Mouse (Mus musculus): ENCODE results near the gene Gnpat. TPM values are rescaled to one million over a fixed set of nuclear protein-coding genes. Genes with fewer than 3 reads are reported as not detected.

Gnpat gene
- polyA plus RNA-seq, 1 experiment from 2014 or later: 90.8 TPM

- DNase-seq: no peak
- no peak for ATAC-seq (ENCODE audit: low FRiP score, low TSS enrichment)
- Histone ChIP-seq H3K4me1 (ENCODE audit: control insufficient read depth, insufficient read depth, low read length) (peaks cover 8% of the 10 kb centered on the region), H3K4me2 (ENCODE audit: low read length) (no peak overlapping the region), H3K36me3 (ENCODE audit: control insufficient read depth, insufficient read depth, low read length) (peaks cover 78% of the 10 kb centered on the region), H3K9ac (replicated peaks; ENCODE audit: low read length) (no peak overlapping the region), H3K4me3 (replicated peaks; ENCODE audit: low read depth, low read length) (no peak overlapping the region), H3K27ac (replicated peaks; ENCODE audit: low read depth, low read length) (no peak overlapping the region), H3K9me3 (ENCODE audit: control insufficient read depth, low read length) (no peaks in the 10 kb centered on the region), H3K27me3 (ENCODE audit: control insufficient read depth, insufficient read depth, low read length) (no peaks in the 10 kb centered on the region)
- WGBS: 95% methylated on average over 15 of the region's 15 CpGs
Observed at GRCm38 (mm10) chr8:124903198-124903597, 40.4 kb downstream of the Gnpat start.

GRCm38 (mm10) chr8:124905482-124905881 is 42.6 kb downstream of the Gnpat start:
- 80% methylated on average over 2 of the region's 2 CpGs for WGBS
- H3K9me3 ChIP-seq (ENCODE audit: control insufficient read depth, low read length): no peaks in the 10 kb centered on the region
- no peak overlapping the region for H3K4me3 ChIP-seq (replicated peaks; ENCODE audit: low read depth, low read length)
- peaks cover 89% of the 10 kb centered on the region for H3K36me3 ChIP-seq (ENCODE audit: control insufficient read depth, insufficient read depth, low read length)
- no peak overlapping the region for H3K9ac ChIP-seq (replicated peaks; ENCODE audit: low read length)
- DNase-seq (no peak), ATAC-seq (ENCODE audit: low FRiP score, low TSS enrichment) (no peak)
- no peaks in the 10 kb centered on the region for H3K4me1 ChIP-seq (ENCODE audit: control insufficient read depth, insufficient read depth, low read length)
- H3K4me2 ChIP-seq (ENCODE audit: low read length): no peak overlapping the region
- H3K27me3 ChIP-seq (ENCODE audit: control insufficient read depth, insufficient read depth, low read length): no peaks in the 10 kb centered on the region
- H3K27ac ChIP-seq (replicated peaks; ENCODE audit: low read depth, low read length): no peak overlapping the region

GRCm38 (mm10) chr8:124909936-124910335 is 47.1 kb downstream of the Gnpat start:
- WGBS: 95% methylated on average over 16 of the region's 16 CpGs

GRCm38 (mm10) chr8:124910349-124910748 is 47.5 kb downstream of the Gnpat start:
- Histone ChIP-seq H3K9ac (replicated peaks; ENCODE audit: low read length) (no peak overlapping the region), H3K27ac (replicated peaks; ENCODE audit: low read depth, low read length) (no peak overlapping the region), H3K9me3 (ENCODE audit: control insufficient read depth, low read length) (no peaks in the 10 kb centered on the region), H3K4me1 (ENCODE audit: control insufficient read depth, insufficient read depth, low read length) (no peaks in the 10 kb centered on the region), H3K36me3 (ENCODE audit: control insufficient read depth, insufficient read depth, low read length) (peaks cover 98% of the 10 kb centered on the region), H3K4me2 (ENCODE audit: low read length) (no peak overlapping the region), H3K4me3 (replicated peaks; ENCODE audit: low read depth, low read length) (no peak overlapping the region), H3K27me3 (ENCODE audit: control insufficient read depth, insufficient read depth, low read length) (no peaks in the 10 kb centered on the region)
- ATAC-seq (ENCODE audit: low FRiP score, low TSS enrichment) (no peak), DNase-seq (no peak)
- 90% methylated on average over 10 of the region's 10 CpGs for WGBS

More at GRCm38 (mm10) chr8:124909936-124910335, 47.1 kb downstream of the Gnpat start:
- no peak overlapping the region for H3K4me2 ChIP-seq (ENCODE audit: low read length)
- no peak overlapping the region for H3K27ac ChIP-seq (replicated peaks; ENCODE audit: low read depth, low read length)
- H3K9me3 ChIP-seq (ENCODE audit: control insufficient read depth, low read length): no peaks in the 10 kb centered on the region
- H3K4me3 ChIP-seq (replicated peaks; ENCODE audit: low read depth, low read length): no peak overlapping the region
- H3K4me1 ChIP-seq (ENCODE audit: control insufficient read depth, insufficient read depth, low read length): no peaks in the 10 kb centered on the region
- DNase-seq (no peak), ATAC-seq (ENCODE audit: low FRiP score, low TSS enrichment) (no peak)
- H3K9ac ChIP-seq (replicated peaks; ENCODE audit: low read length): no peak overlapping the region
- peaks cover 96% of the 10 kb centered on the region for H3K36me3 ChIP-seq (ENCODE audit: control insufficient read depth, insufficient read depth, low read length)
- no peaks in the 10 kb centered on the region for H3K27me3 ChIP-seq (ENCODE audit: control insufficient read depth, insufficient read depth, low read length)

GRCm38 (mm10) chr8:124911938-124912872 is 49.4 kb downstream of the Gnpat start:
- Histone ChIP-seq H3K36me3 (ENCODE audit: control insufficient read depth, insufficient read depth, low read length) (peaks cover 85% of the 10 kb centered on the region), H3K4me2 (ENCODE audit: low read length) (no peak overlapping the region), H3K9me3 (ENCODE audit: control insufficient read depth, low read length) (no peaks in the 10 kb centered on the region), H3K27me3 (ENCODE audit: control insufficient read depth, insufficient read depth, low read length) (no peaks in the 10 kb centered on the region), H3K27ac (replicated peaks; ENCODE audit: low read depth, low read length) (no peak overlapping the region), H3K4me3 (replicated peaks; ENCODE audit: low read depth, low read length) (no peak overlapping the region), H3K9ac (replicated peaks; ENCODE audit: low read length) (no peak overlapping the region), H3K4me1 (ENCODE audit: control insufficient read depth, insufficient read depth, low read length) (no peaks in the 10 kb centered on the region)
- WGBS: 84% methylated on average over 17 of the region's 17 CpGs
- DNase-seq: no peak
- ATAC-seq (ENCODE audit: low FRiP score, low TSS enrichment): no peak

GRCm38 (mm10) chr8:124914061-124914460 is 51.2 kb downstream of the Gnpat start:
- DNase-seq (no peak), ATAC-seq (ENCODE audit: low FRiP score, low TSS enrichment) (no peak)
- Histone ChIP-seq H3K4me2 (ENCODE audit: low read length) (no peak overlapping the region), H3K9ac (replicated peaks; ENCODE audit: low read length) (no peak overlapping the region), H3K9me3 (ENCODE audit: control insufficient read depth, low read length) (no peaks in the 10 kb centered on the region), H3K27ac (replicated peaks; ENCODE audit: low read depth, low read length) (no peak overlapping the region), H3K27me3 (ENCODE audit: control insufficient read depth, insufficient read depth, low read length) (no peaks in the 10 kb centered on the region), H3K4me3 (replicated peaks; ENCODE audit: low read depth, low read length) (no peak overlapping the region), H3K36me3 (ENCODE audit: control insufficient read depth, insufficient read depth, low read length) (peaks cover 67% of the 10 kb centered on the region), H3K4me1 (ENCODE audit: control insufficient read depth, insufficient read depth, low read length) (no peaks in the 10 kb centered on the region)
- WGBS: 98% methylated on average over 5 of the region's 5 CpGs

- H3K36me3 ChIP-seq (ENCODE audit: control insufficient read depth, insufficient read depth, low read length): peaks cover 30% of the 10 kb centered on the region
- H3K4me1 ChIP-seq (ENCODE audit: control insufficient read depth, insufficient read depth, low read length): no peaks in the 10 kb centered on the region
- no peak overlapping the region for H3K27ac ChIP-seq (replicated peaks; ENCODE audit: low read depth, low read length)
- no peak overlapping the region for H3K4me3 ChIP-seq (replicated peaks; ENCODE audit: low read depth, low read length)
- ATAC-seq (ENCODE audit: low FRiP score, low TSS enrichment) (no peak), DNase-seq (no peak)
- H3K4me2 ChIP-seq (ENCODE audit: low read length): no peak overlapping the region
- H3K9me3 ChIP-seq (ENCODE audit: control insufficient read depth, low read length): no peaks in the 10 kb centered on the region
- H3K27me3 ChIP-seq (ENCODE audit: control insufficient read depth, insufficient read depth, low read length): no peaks in the 10 kb centered on the region
- WGBS: 83% methylated on average over 18 of the region's 18 CpGs
- H3K9ac ChIP-seq (replicated peaks; ENCODE audit: low read length): no peak overlapping the region; the same call in 1 of the 2 replicates
Observed at GRCm38 (mm10) chr8:124917741-124918484, 55.1 kb downstream of the Gnpat start.

- 89% methylated on average over 18 of the region's 18 CpGs for WGBS
- H3K36me3 ChIP-seq (ENCODE audit: control insufficient read depth, insufficient read depth, low read length): 0 out of 2 replicates have a peak, but pooled peaks cover 3% of the 10 kb centered on the region
- H3K9me3 ChIP-seq (ENCODE audit: control insufficient read depth, low read length): no peaks in the 10 kb centered on the region
- ATAC-seq (ENCODE audit: low FRiP score, low TSS enrichment) (no peak), DNase-seq (no peak)
- no peak overlapping the region for H3K27ac ChIP-seq (replicated peaks; ENCODE audit: low read depth, low read length)
- no peak overlapping the region for H3K4me3 ChIP-seq (replicated peaks; ENCODE audit: low read depth, low read length)
- H3K4me1 ChIP-seq (ENCODE audit: control insufficient read depth, insufficient read depth, low read length): no peaks in the 10 kb centered on the region
- H3K9ac ChIP-seq (replicated peaks; ENCODE audit: low read length): no peak overlapping the region
- H3K27me3 ChIP-seq (ENCODE audit: control insufficient read depth, insufficient read depth, low read length): no peaks in the 10 kb centered on the region
- no peak overlapping the region for H3K4me2 ChIP-seq (ENCODE audit: low read length)
Observed at GRCm38 (mm10) chr8:124921369-124922279, 58.8 kb downstream of the Gnpat start.

Measured in midbrain, embryonic 14.5 days (tissue).